Mouse (Mus musculus) stomach, embryonic 15.5 days (tissue): ENCODE measurements around the gene Cdk5r1. TPM values are rescaled to one million over a fixed set of nuclear protein-coding genes. Genes with fewer than 3 reads are reported as not detected.

Experiments used
- ATAC-seq: fragments of 200-750 bp; cut with Nextera tagmentation; 2 replicates; pipeline ENCODE4 v1.8.0; 2017; ENCODE audit warnings: low read depth, moderate number of reproducible peaks, moderate TSS enrichment; ENCODE audit not compliant: insufficient read depth, low FRiP score
- H3K27ac ChIP-seq: fragments of 300-500 bp; sonication (generic); 2 replicates; pipeline ENCODE4 v1.5.1; 2015; ENCODE audit warnings: mild to moderate bottlenecking, inconsistent platforms
- H3K27me3 ChIP-seq: fragments of 300-500 bp; sonication (generic); replicated peaks from 2 replicates; pipeline ENCODE4 v1.6.1; 2015; ENCODE audit warnings: inconsistent platforms
- H3K36me3 ChIP-seq: fragments of 300-500 bp; sonication (generic); 2 replicates; pipeline ENCODE4 v1.6.1; 2015; ENCODE audit warnings: inconsistent platforms
- H3K4me1 ChIP-seq: fragments of 300-500 bp; sonication (generic); 2 replicates; pipeline ENCODE4 v1.6.1; 2015; ENCODE audit warnings: inconsistent platforms
- H3K4me2 ChIP-seq: fragments of 300-500 bp; sonication (generic); 2 replicates; pipeline ENCODE4 v1.6.1; 2015; ENCODE audit warnings: mild to moderate bottlenecking, inconsistent platforms
- H3K4me3 ChIP-seq: fragments of 300-500 bp; sonication (generic); replicated peaks from 2 replicates; pipeline ENCODE4 v1.5.1; 2015; ENCODE audit warnings: inconsistent platforms
- H3K9ac ChIP-seq: fragments of 300-500 bp; sonication (generic); 2 replicates; pipeline ENCODE4 v1.6.1; 2015; ENCODE audit warnings: inconsistent platforms
- H3K9me3 ChIP-seq: fragments of 300-500 bp; sonication (generic); 2 replicates; pipeline ENCODE4 v1.6.1; 2016; ENCODE audit warnings: inconsistent platforms
- WGBS: fragments of 180-500 bp; shearing (Covaris S2); methylation state at CpG from one replicate; pipeline ENCODE4 v1.1.7; 2015; 5-methylcytosine and 5-hydroxymethylcytosine counted together
- polyA plus RNA-seq: library from polyadenylated mRNA; unstranded; fragments of >200 nt; fragmentation: Nextera tagmentation; extraction: Ambion mirVana; gene quantifications from 2 replicates; pipeline ENCODE4 v1.2.1, GENCODE M21; 2015

Gene Cdk5r1
- polyA plus RNA-seq, 1 experiment from 2014 or later = 1.8 TPM

GRCm38 (mm10) chr11:80508361-80509175 is 31.7 kb downstream of the Cdk5r1 start:
- no peak for ATAC-seq
- H3K27me3 ChIP-seq = no peaks in the 10 kb centered on the region
- H3K27ac ChIP-seq = no peak overlapping the region; the same call in 1 of the 2 replicates
- no peak overlapping the region for H3K4me2 ChIP-seq
- H3K36me3 ChIP-seq = no peaks in the 10 kb centered on the region
- no peak overlapping the region for H3K4me3 ChIP-seq
- WGBS = 44% methylated on average over 19 of the region's 19 CpGs
- H3K9ac ChIP-seq = no peak overlapping the region
- H3K4me1 ChIP-seq = peaks cover 21% of the 10 kb centered on the region
- H3K9me3 ChIP-seq = no peaks in the 10 kb centered on the region

GRCm38 (mm10) chr11:80509176-80509506 is 32.3 kb downstream of the Cdk5r1 start:
- Histone ChIP-seq H3K9ac (no peak overlapping the region), H3K27ac (no peak overlapping the region), H3K9me3 (no peaks in the 10 kb centered on the region), H3K4me2 (no peak overlapping the region), H3K4me3 (no peak overlapping the region), H3K36me3 (no peaks in the 10 kb centered on the region), H3K4me1 (peaks cover 16% of the 10 kb centered on the region), H3K27me3 (no peaks in the 10 kb centered on the region)
- WGBS = 67% methylated on average over 5 of the region's 5 CpGs
- ATAC-seq = no peak

GRCm38 (mm10) chr11:80510124-80510523 is 33.3 kb downstream of the Cdk5r1 start:
- Histone ChIP-seq H3K36me3 (no peaks in the 10 kb centered on the region), H3K4me1 (peaks cover 13% of the 10 kb centered on the region; the same call in 1 of the 2 replicates), H3K9ac (no peak overlapping the region), H3K4me2 (no peak overlapping the region), H3K27me3 (no peaks in the 10 kb centered on the region), H3K9me3 (no peaks in the 10 kb centered on the region), H3K4me3 (no peak overlapping the region), H3K27ac (no peak overlapping the region)
- 84% methylated on average over 10 of the region's 10 CpGs for WGBS
- ATAC-seq = no peak

GRCm38 (mm10) chr11:80512313-80513056 is 35.7 kb downstream of the Cdk5r1 start:
- WGBS = 65% methylated on average over 19 of the region's 19 CpGs
- Histone ChIP-seq H3K36me3 (no peaks in the 10 kb centered on the region), H3K4me3 (no peak overlapping the region), H3K9me3 (no peaks in the 10 kb centered on the region), H3K4me1 (peaks cover 13% of the 10 kb centered on the region), H3K4me2 (no peak overlapping the region), H3K27me3 (no peaks in the 10 kb centered on the region), H3K9ac (no peak overlapping the region), H3K27ac (no peak overlapping the region)
- no peak for ATAC-seq

GRCm38 (mm10) chr11:80513796-80514195 is 37.0 kb downstream of the Cdk5r1 start:
- no peak overlapping the region for H3K4me3 ChIP-seq
- H3K27me3 ChIP-seq = no peaks in the 10 kb centered on the region
- no peaks in the 10 kb centered on the region for H3K36me3 ChIP-seq
- no peak overlapping the region for H3K27ac ChIP-seq
- peaks cover 9% of the 10 kb centered on the region for H3K4me1 ChIP-seq
- no peaks in the 10 kb centered on the region for H3K9me3 ChIP-seq
- no peak overlapping the region for H3K4me2 ChIP-seq
- no peak overlapping the region for H3K9ac ChIP-seq
- ATAC-seq = no peak
- 57% methylated on average over 7 of the region's 7 CpGs for WGBS

- Histone ChIP-seq H3K4me2 (no peak overlapping the region), H3K9me3 (no peaks in the 10 kb centered on the region), H3K27ac (no peak overlapping the region), H3K4me1 (peaks cover 6% of the 10 kb centered on the region; the same call in 1 of the 2 replicates), H3K27me3 (no peaks in the 10 kb centered on the region), H3K4me3 (no peak overlapping the region), H3K36me3 (no peaks in the 10 kb centered on the region), H3K9ac (no peak overlapping the region)
- no peak for ATAC-seq
- WGBS = 34% methylated on average over 1 of the region's 1 CpGs
Measured at GRCm38 (mm10) chr11:80515346-80515745, 38.5 kb downstream of the Cdk5r1 start.

GRCm38 (mm10) chr11:80515895-80516294 is 39.1 kb downstream of the Cdk5r1 start:
- H3K4me1 ChIP-seq = peaks cover 6% of the 10 kb centered on the region; the same call in 1 of the 2 replicates
- H3K9ac ChIP-seq = no peak overlapping the region
- H3K9me3 ChIP-seq = no peaks in the 10 kb centered on the region
- no peaks in the 10 kb centered on the region for H3K27me3 ChIP-seq
- no peak overlapping the region for H3K27ac ChIP-seq
- no peak overlapping the region for H3K4me3 ChIP-seq
- no peak overlapping the region for H3K4me2 ChIP-seq
- WGBS = 74% methylated on average over 8 of the region's 8 CpGs
- ATAC-seq = no peak
- no peaks in the 10 kb centered on the region for H3K36me3 ChIP-seq

- WGBS = 39% methylated on average over 9 of the region's 9 CpGs
- Histone ChIP-seq H3K4me3 (no peak overlapping the region), H3K4me1 (no peaks in the 10 kb centered on the region; the same call in 1 of the 2 replicates), H3K27ac (no peak overlapping the region), H3K4me2 (no peak overlapping the region), H3K27me3 (no peaks in the 10 kb centered on the region), H3K9ac (no peak overlapping the region), H3K9me3 (no peaks in the 10 kb centered on the region), H3K36me3 (no peaks in the 10 kb centered on the region)
- ATAC-seq = no peak
Measured at GRCm38 (mm10) chr11:80518421-80519367, 41.9 kb downstream of the Cdk5r1 start.

- no peaks in the 10 kb centered on the region for H3K4me1 ChIP-seq
- no peaks in the 10 kb centered on the region for H3K27me3 ChIP-seq
- no peak overlapping the region for H3K4me3 ChIP-seq
- 58% methylated on average over 2 of the region's 2 CpGs for WGBS
- H3K9ac ChIP-seq = no peak overlapping the region
- H3K4me2 ChIP-seq = no peak overlapping the region
- H3K27ac ChIP-seq = no peak overlapping the region
- H3K36me3 ChIP-seq = no peaks in the 10 kb centered on the region
- no peaks in the 10 kb centered on the region for H3K9me3 ChIP-seq
- ATAC-seq = no peak
Measured at GRCm38 (mm10) chr11:80521148-80521547, 44.3 kb downstream of the Cdk5r1 start.

GRCm38 (mm10) chr11:80522852-80523251 is 46.0 kb downstream of the Cdk5r1 start:
- no peak overlapping the region for H3K9ac ChIP-seq
- H3K4me1 ChIP-seq = no peaks in the 10 kb centered on the region
- no peak overlapping the region for H3K4me2 ChIP-seq
- peak overlapping the region; percentile 5 for H3K27ac ChIP-seq
- WGBS = 42% methylated on average over 2 of the region's 2 CpGs
- no peak for ATAC-seq
- no peaks in the 10 kb centered on the region for H3K36me3 ChIP-seq
- no peak overlapping the region for H3K4me3 ChIP-seq
- no peaks in the 10 kb centered on the region for H3K9me3 ChIP-seq
- no peaks in the 10 kb centered on the region for H3K27me3 ChIP-seq

GRCm38 (mm10) chr11:80523410-80523809 is 46.6 kb downstream of the Cdk5r1 start:
- peak overlapping the region; percentile 5; the same call in 1 of the 2 replicates for H3K27ac ChIP-seq
- no peaks in the 10 kb centered on the region for H3K4me1 ChIP-seq
- H3K27me3 ChIP-seq = no peaks in the 10 kb centered on the region
- H3K4me3 ChIP-seq = no peak overlapping the region
- 73% methylated on average over 4 of the region's 4 CpGs for WGBS
- ATAC-seq = no peak
- H3K4me2 ChIP-seq = no peak overlapping the region
- no peak overlapping the region for H3K9ac ChIP-seq
- no peaks in the 10 kb centered on the region for H3K9me3 ChIP-seq
- no peaks in the 10 kb centered on the region for H3K36me3 ChIP-seq
